Mouse (Mus musculus): Measurements from ENCODE around the gene B9d1. TPM values are rescaled to one million over a fixed set of nuclear protein-coding genes. Genes with fewer than 3 reads are reported as not detected.

The B9d1 gene
- polyA plus RNA-seq (2012; rRNA removed; ENCODE audit: low replicate concordance): 17.0 and 68.2 TPM in 2 replicates

DNA sequence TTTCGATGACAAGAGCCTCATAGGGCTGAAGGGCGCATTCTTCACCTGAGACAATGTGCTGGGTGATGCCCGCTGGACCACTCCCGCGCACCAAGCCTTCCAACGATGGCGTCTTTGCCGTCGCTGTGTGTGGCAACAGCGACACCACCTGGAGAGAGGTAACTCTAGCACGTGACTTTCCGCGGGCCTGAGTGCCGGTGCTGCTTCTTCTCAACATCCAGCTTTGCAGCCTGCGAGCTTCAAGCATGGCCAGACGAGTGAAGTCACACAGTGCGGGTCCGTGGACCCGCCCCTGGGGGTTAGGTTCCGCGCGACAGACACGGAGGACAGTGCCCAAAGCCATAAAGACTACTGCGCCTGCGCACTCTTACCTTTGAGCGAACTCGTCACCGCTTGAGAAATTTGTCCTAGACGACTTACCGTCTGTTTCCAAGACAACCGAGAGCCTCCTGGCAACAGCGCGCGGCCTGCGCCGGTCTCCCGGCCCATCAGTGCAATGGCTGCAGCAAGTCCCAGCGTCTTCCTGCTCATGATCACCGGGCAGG is at the start of gene B9d1:
B9d1 (plus strand) TSS at position 432 of the 545 bp plus-strand sequence.

GRCm38 (mm10) chr11:61484613-61485540 is 20.1 kb upstream of the B9d1 start, which contains the start of gene Mfap4:
Gene Mfap4, plus strand, starts transcription at chr11:61485431.

GRCm38 (mm10) chr11:61494129-61494997 is 10.6 kb upstream of the B9d1 start, which contains the start of gene Mapk7:
Gene Mapk7, minus strand, starts transcription at chr11:61494406.

Other genes starting within 250 kb of the B9d1 start
- 54.5 and 64.1 TPM in 2 replicates for gene Aldh3a2, start 237.7 kb upstream of the B9d1 start, polyA plus RNA-seq (2012; rRNA removed; ENCODE audit: low replicate concordance)
- 0.19 TPM in 1 of 2 replicates, not detected in the other for gene Slc47a2, start 162.3 kb upstream of the B9d1 start, polyA plus RNA-seq (2012; rRNA removed; ENCODE audit: low replicate concordance)
- 0.10 and 0.39 TPM in 2 replicates for gene Slc47a1, start 126.8 kb upstream of the B9d1 start, polyA plus RNA-seq (2012; rRNA removed; ENCODE audit: low replicate concordance)
- gene Rnf112, start 51.0 kb upstream of the B9d1 start, polyA plus RNA-seq (2012; rRNA removed; ENCODE audit: low replicate concordance): 0.29 and 2.5 TPM in 2 replicates
- gene Mfap4, start 19.7 kb upstream of the B9d1 start, polyA plus RNA-seq (2012; rRNA removed; ENCODE audit: low replicate concordance): 74.0 and 1,092 TPM in 2 replicates
- gene Mapk7, start 10.7 kb upstream of the B9d1 start, polyA plus RNA-seq (2012; rRNA removed; ENCODE audit: low replicate concordance): 26.9 and 63.8 TPM in 2 replicates
- 41.8 and 44.8 TPM in 2 replicates for gene Epn2, start 74.5 kb downstream of the B9d1 start, polyA plus RNA-seq (2012; rRNA removed; ENCODE audit: low replicate concordance)
- gene Grap, start 148.1 kb downstream of the B9d1 start, polyA plus RNA-seq (2012; rRNA removed; ENCODE audit: low replicate concordance): 15.8 and 37.2 TPM in 2 replicates
- gene Fam83g, start 178.9 kb downstream of the B9d1 start, polyA plus RNA-seq (2012; rRNA removed; ENCODE audit: low replicate concordance): 0.33 and 1.9 TPM in 2 replicates
- gene Slc5a10, start 215.7 kb downstream of the B9d1 start, polyA plus RNA-seq (2012; rRNA removed; ENCODE audit: low replicate concordance): 0.06 TPM in 1 of 2 replicates, not detected in the other